Mouse (Mus musculus) heart, embryonic 15.5 days (tissue): ENCODE data around the gene Hcn1. TPM values are rescaled to one million over a fixed set of nuclear protein-coding genes. Genes with fewer than 3 reads are reported as not detected.

Experiments
- ATAC-seq: fragments of 200-750 bp; cut with Nextera tagmentation; replicated peaks from 2 replicates; pipeline ENCODE4 v1.8.0; 2017; ENCODE audit warnings: low read depth, moderate TSS enrichment; ENCODE audit not compliant: insufficient number of reproducible peaks, insufficient read depth, low FRiP score
- H3K27ac ChIP-seq: fragments of 300-500 bp; sonication (generic); 2 replicates; pipeline ENCODE4 v1.5.1; 2015; ENCODE audit warnings: mild to moderate bottlenecking, inconsistent platforms
- H3K27me3 ChIP-seq: fragments of 300-500 bp; sonication (generic); 2 replicates; pipeline ENCODE4 v1.6.1; 2015; ENCODE audit warnings: inconsistent platforms
- H3K36me3 ChIP-seq: fragments of 300-500 bp; sonication (generic); 2 replicates; pipeline ENCODE4 v1.6.1; 2015; ENCODE audit warnings: mild to moderate bottlenecking, inconsistent platforms
- H3K4me1 ChIP-seq: fragments of 300-500 bp; sonication (generic); replicated peaks from 2 replicates; pipeline ENCODE4 v1.6.1; 2015; ENCODE audit warnings: inconsistent platforms
- H3K4me2 ChIP-seq: fragments of 300-500 bp; sonication (generic); 2 replicates; pipeline ENCODE4 v1.6.1; 2015; ENCODE audit warnings: inconsistent platforms, mild to moderate bottlenecking, moderate library complexity
- H3K4me3 ChIP-seq: fragments of 300-500 bp; sonication (generic); 2 replicates; pipeline ENCODE4 v1.5.1; 2015; ENCODE audit warnings: mild to moderate bottlenecking, inconsistent platforms
- H3K9ac ChIP-seq: fragments of 300-500 bp; sonication (generic); 2 replicates; pipeline ENCODE4 v1.6.1; 2015; ENCODE audit warnings: mild to moderate bottlenecking, inconsistent platforms
- H3K9me3 ChIP-seq: fragments of 300-500 bp; sonication (generic); replicated peaks from 2 replicates; pipeline ENCODE4 v1.6.1; 2016; ENCODE audit warnings: inconsistent platforms
- WGBS: fragments of 180-500 bp; shearing (Covaris S2); methylation state at CpG from one replicate; pipeline ENCODE4 v1.1.7; 2015; ENCODE audit warnings: mixed read lengths; 5-methylcytosine and 5-hydroxymethylcytosine counted together
- polyA plus RNA-seq: library from polyadenylated mRNA; unstranded; fragments of >200 nt; fragmentation: Nextera tagmentation; extraction: Ambion mirVana; gene quantifications from 2 replicates; pipeline ENCODE4 v1.2.1, GENCODE M21; 2015

Hcn1 gene
- polyA plus RNA-seq, 1 experiment from 2014 or later: 0.04 TPM

DNA sequence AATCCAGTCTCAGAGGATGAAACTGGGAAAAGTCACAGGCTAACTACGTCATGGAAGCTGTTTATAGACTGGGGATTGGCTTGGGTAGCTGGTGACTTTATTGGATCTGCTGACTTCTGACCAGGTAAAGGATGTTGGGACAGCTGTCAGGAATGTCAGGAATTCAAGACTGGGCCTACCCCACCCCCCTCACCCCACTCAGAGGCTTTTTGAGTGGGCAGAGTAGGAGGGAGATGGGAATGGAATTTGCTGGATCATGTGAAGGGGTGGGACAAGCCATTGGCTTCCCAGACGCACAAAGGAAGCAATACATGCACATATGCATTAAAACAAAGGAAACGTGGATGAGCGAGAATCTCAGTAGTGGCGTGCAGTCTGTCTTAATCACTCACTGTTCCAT, 433.5 kb downstream of the Hcn1 start:
- 0 out of 2 replicates have a peak, but pooled peaks have one; percentile 22 for ATAC-seq
- no peaks in the 10 kb centered on the region for H3K4me1 ChIP-seq
- no peaks in the 10 kb centered on the region for H3K9me3 ChIP-seq
- WGBS: 74% methylated on average over 5 of the region's 5 CpGs
- H3K4me2 ChIP-seq: no peak overlapping the region
- no peak overlapping the region for H3K27ac ChIP-seq
- H3K27me3 ChIP-seq: no peaks in the 10 kb centered on the region
- H3K9ac ChIP-seq: no peak overlapping the region
- no peaks in the 10 kb centered on the region for H3K36me3 ChIP-seq
- no peak overlapping the region for H3K4me3 ChIP-seq
